8 mouse cellular contexts compared by ENCODE assay signal in genomic region chr9:70209296-70210049, GRCm38 (mm10). TPM values are rescaled to one million over a fixed set of nuclear protein-coding genes. Genes with fewer than 3 reads are reported as not detected.
DNase-seq lines count a peak whose midpoint lies in the region; ATAC-seq and TF ChIP-seq lines count a peak whose summit lies in the region.

No protein-coding gene starts in this region.

- peaks cover 20% of the 10 kb centered on the region for H3K4me1 ChIP-seq in hindbrain, embryonic 12.5 days
- H3K4me1 ChIP-seq in hindbrain, embryonic 16.5 days (ENCODE audit: control insufficient read depth, insufficient read depth, low read depth, low read length) = peaks cover 7% of the 10 kb centered on the region; the same call in 1 of the 2 replicates
- H3K4me1 ChIP-seq in kidney, embryonic 15.5 days = peaks cover 23% of the 10 kb centered on the region
- peaks cover 11% of the 10 kb centered on the region for H3K4me1 ChIP-seq in small intestine, adult 2 months (ENCODE audit: control insufficient read depth, insufficient read depth, insufficient read length, low read length)

- no peak overlapping the region for H3K4me3 ChIP-seq in hindbrain, embryonic 12.5 days
- no peak overlapping the region for H3K4me3 ChIP-seq in hindbrain, embryonic 16.5 days (ENCODE audit: low read length)
- H3K4me3 ChIP-seq in kidney, embryonic 15.5 days (replicated peaks) = peak overlapping the region; percentile 75
- H3K4me3 ChIP-seq in small intestine, adult 2 months (ENCODE audit: low read depth, low read length) = peak overlapping the region; percentile 32

- H3K27me3 ChIP-seq in hindbrain, embryonic 12.5 days = peaks cover 6% of the 10 kb centered on the region; the same call in 1 of the 2 replicates
- H3K27me3 ChIP-seq in hindbrain, embryonic 16.5 days (replicated peaks; ENCODE audit: control insufficient read depth, insufficient read depth, low read length) = no peaks in the 10 kb centered on the region; the same call in 1 of the 2 replicates
- 0 out of 2 replicates have a peak, but pooled peaks cover 5% of the 10 kb centered on the region for H3K27me3 ChIP-seq in kidney, embryonic 15.5 days
- H3K27me3 ChIP-seq in small intestine, adult 2 months (ENCODE audit: control insufficient read depth, insufficient read depth, low read length) = no peaks in the 10 kb centered on the region

- DNase-seq in ZHBTc4 (ENCODE audit: low read depth, low spot score) = peak; percentile 95
- DNase-seq in gastrocnemius, postnatal 25 days = peak; percentile 57
- DNase-seq in layer of hippocampus, postnatal 25 days (ENCODE audit: extremely low spot score in 1 of 2, low spot score in 1 of 2) = no peak
- DNase-seq in retina, postnatal 1 day = no peak

- no peak for TF ChIP-seq CTCF in small intestine, adult 2 months (IDR thresholded peaks at IDR 0.05; ENCODE audit: extremely low read depth, insufficient read length, insufficient replicate concordance, low read depth, low read length)

- TF ChIP-seq POLR2A in small intestine, adult 2 months (IDR thresholded peaks at IDR 0.05; ENCODE audit: low read depth, low read length) = no peak

- peak overlapping the region; percentile 98 for H3K4me2 ChIP-seq in hindbrain, embryonic 12.5 days (replicated peaks)
- H3K4me2 ChIP-seq in hindbrain, embryonic 16.5 days (ENCODE audit: low read length) = no peak overlapping the region; the same call in 1 of the 2 replicates
- H3K4me2 ChIP-seq in kidney, embryonic 15.5 days = peak overlapping the region; percentile 98

- H3K27ac ChIP-seq in hindbrain, embryonic 12.5 days = no peak overlapping the region
- no peak overlapping the region for H3K27ac ChIP-seq in hindbrain, embryonic 16.5 days (ENCODE audit: low read depth, low read length)
- H3K27ac ChIP-seq in kidney, embryonic 15.5 days = peak overlapping the region; percentile 45; the same call in 1 of the 2 replicates
- H3K27ac ChIP-seq in small intestine, adult 2 months (ENCODE audit: insufficient read depth, low read depth, low read length) = peak overlapping the region; percentile 86

- H3K9me3 ChIP-seq in hindbrain, embryonic 12.5 days (replicated peaks) = no peaks in the 10 kb centered on the region
- no peaks in the 10 kb centered on the region for H3K9me3 ChIP-seq in hindbrain, embryonic 16.5 days (ENCODE audit: control insufficient read depth, low read length)
- no peaks in the 10 kb centered on the region for H3K9me3 ChIP-seq in kidney, embryonic 15.5 days (replicated peaks)

- no peak for ATAC-seq in hindbrain, embryonic 12.5 days (ENCODE audit: low FRiP score)
- no peak for ATAC-seq in hindbrain, embryonic 16.5 days
- ATAC-seq in kidney, embryonic 15.5 days (replicated peaks; ENCODE audit: low FRiP score) = peak; percentile 26; the same call in 1 of the 2 replicates

- no peaks in the 10 kb centered on the region for H3K36me3 ChIP-seq in hindbrain, embryonic 12.5 days
- H3K36me3 ChIP-seq in hindbrain, embryonic 16.5 days (ENCODE audit: control insufficient read depth, insufficient read depth, low read length) = no peaks in the 10 kb centered on the region
- H3K36me3 ChIP-seq in kidney, embryonic 15.5 days = no peaks in the 10 kb centered on the region
- no peaks in the 10 kb centered on the region for H3K36me3 ChIP-seq in small intestine, adult 2 months (ENCODE audit: control insufficient read depth, insufficient read depth, low read length)

- H3K9ac ChIP-seq in hindbrain, embryonic 12.5 days = no peak overlapping the region
- no peak overlapping the region for H3K9ac ChIP-seq in hindbrain, embryonic 16.5 days (ENCODE audit: low read depth, low read length)
- no peak overlapping the region for H3K9ac ChIP-seq in kidney, embryonic 15.5 days

- WGBS in hindbrain, embryonic 12.5 days = 75% methylated on average over 8 of the region's 8 CpGs
- 67% methylated on average over 8 of the region's 8 CpGs for WGBS in hindbrain, embryonic 16.5 days
- WGBS in kidney, embryonic 15.5 days = 45% methylated on average over 8 of the region's 8 CpGs
- WGBS in small intestine, adult 2 months = 28% methylated on average over 8 of the region's 8 CpGs

RNA-seq across cellular contexts. Expression of gene Myo1e, which starts 2.3 kb away (rescaled TPM):
- 16.2 and 17.9 TPM in 2 replicates for polyA plus RNA-seq in hindbrain, embryonic 12.5 days (2016; fragmentation: Nextera tagmentation; extraction: Ambion mirVana)
- 7.5 and 10.9 TPM in 2 replicates for polyA plus RNA-seq in hindbrain, embryonic 16.5 days (2015; fragmentation: Nextera tagmentation; extraction: Ambion mirVana)
- total RNA-seq in gastrocnemius, postnatal 25 days (2021) = 1 to 10 TPM; 8.6 to 8.9 TPM
- 22.3 and 22.6 TPM in 2 replicates for polyA plus RNA-seq in kidney, embryonic 15.5 days (2015; fragmentation: Nextera tagmentation; extraction: Ambion mirVana)
- 7.1 and 19.5 TPM in 2 replicates for polyA plus RNA-seq in small intestine, adult 2 months (2012; rRNA removed)
- total RNA-seq in layer of hippocampus, postnatal 25 days (2021) = 1 to 10 TPM; 8.9 TPM

Comparison
In these comparisons a context has a peak if more than half of its experiments do, and no peak if none do; other contexts are left out.
1. H3K27ac ChIP-seq: peak in kidney, embryonic 15.5 days (single experiment) and small intestine, adult 2 months (single experiment); none in hindbrain, embryonic 12.5 days (single experiment) and hindbrain, embryonic 16.5 days (single experiment).
2. H3K4me3 ChIP-seq: peak in kidney, embryonic 15.5 days (single experiment) and small intestine, adult 2 months (single experiment); none in hindbrain, embryonic 12.5 days (single experiment) and hindbrain, embryonic 16.5 days (single experiment).
3. DNase-seq: peak in ZHBTc4 (single experiment) and gastrocnemius, postnatal 25 days (single experiment); none in layer of hippocampus, postnatal 25 days (0 of 2) and retina, postnatal 1 day (single experiment).